In genomic region chr2:54085430-54086087, GRCm38 (mm10) we compare ENCODE assay signal across 8 mouse cellular contexts. TPM values are rescaled to one million over a fixed set of nuclear protein-coding genes. Genes with fewer than 3 reads are reported as not detected.
DNase-seq lines count a peak whose midpoint lies in the region; ATAC-seq and TF ChIP-seq lines count a peak whose summit lies in the region.

Gene Rprm, minus strand, starts transcription at chr2:54085552.

- intact Hi-C loops in heart, postnatal 14 days (cut with DNase I): loop anchor here (2.0 kb wide), 1 partner anchor 755 kb away; no protein-coding TSS in a partner anchor

- no peaks in the 10 kb centered on the region for H3K27me3 ChIP-seq in forebrain, embryonic 16.5 days (replicated peaks; ENCODE audit: control insufficient read depth, insufficient read depth, low read length)
- H3K27me3 ChIP-seq in liver, embryonic 15.5 days: peaks cover 25% of the 10 kb centered on the region
- no peaks in the 10 kb centered on the region; the same call in 1 of the 2 replicates for H3K27me3 ChIP-seq in neural tube, embryonic 15.5 days (replicated peaks)
- H3K27me3 ChIP-seq in testis, adult 2 months (ENCODE audit: control insufficient read depth, insufficient read depth, low read length): no peaks in the 10 kb centered on the region

- no peak for ATAC-seq in CD4-positive, CD25-positive, alpha-beta regulatory T cell, adult 4 months
- ATAC-seq in forebrain, embryonic 16.5 days: peak; percentile 94
- peak; percentile 60 for ATAC-seq in liver, embryonic 15.5 days (ENCODE audit: insufficient read depth)
- peak; percentile 94 for ATAC-seq in neural tube, embryonic 15.5 days (ENCODE audit: low FRiP score)

- peak within 1 kb of the TSS; percentile 73 for H3K9ac ChIP-seq in forebrain, embryonic 16.5 days (replicated peaks; ENCODE audit: low read depth, low read length)
- H3K9ac ChIP-seq in liver, embryonic 15.5 days: no peak within 1 kb of the TSS
- peak within 1 kb of the TSS; percentile 62 for H3K9ac ChIP-seq in neural tube, embryonic 15.5 days (replicated peaks)

- WGBS in forebrain, embryonic 16.5 days: 4% methylated on average over 27 of the region's 27 CpGs
- 5% methylated on average over 27 of the region's 27 CpGs for WGBS in large intestine, adult 2 months
- WGBS in liver, embryonic 15.5 days (ENCODE audit: insufficient replicate concordance): 4% methylated on average over 27 of the region's 27 CpGs
- WGBS in neural tube, embryonic 15.5 days: 5% methylated on average over 27 of the region's 27 CpGs

- peak; percentile 22 for DNase-seq in CD4-positive, CD25-positive, alpha-beta regulatory T cell, adult 2 months (ENCODE audit: low read depth, low spot score)
- DNase-seq in heart, postnatal 14 days: peak; percentile 86 to 91
- peak; percentile 31 for DNase-seq in large intestine, adult 2 months (ENCODE audit: low read depth, low spot score)

- H3K9me3 ChIP-seq in forebrain, embryonic 16.5 days (ENCODE audit: control insufficient read depth, low read length): no peaks in the 10 kb centered on the region
- no peaks in the 10 kb centered on the region for H3K9me3 ChIP-seq in liver, embryonic 15.5 days (replicated peaks)
- no peaks in the 10 kb centered on the region for H3K9me3 ChIP-seq in neural tube, embryonic 15.5 days (replicated peaks)

- TF ChIP-seq POLR2A in testis, adult 2 months (IDR thresholded peaks at IDR 0.05; ENCODE audit: control insufficient read depth, low read depth, low read length): no peak

- peaks cover 14% of the 10 kb centered on the region for H3K4me1 ChIP-seq in forebrain, embryonic 16.5 days (replicated peaks; ENCODE audit: control insufficient read depth, insufficient read depth, low read length)
- H3K4me1 ChIP-seq in liver, embryonic 15.5 days (replicated peaks): peaks cover 10% of the 10 kb centered on the region; the same call in 1 of the 2 replicates
- H3K4me1 ChIP-seq in neural tube, embryonic 15.5 days: peaks cover 22% of the 10 kb centered on the region
- peaks cover 6% of the 10 kb centered on the region for H3K4me1 ChIP-seq in testis, adult 2 months (ENCODE audit: control insufficient read depth, insufficient read depth, low read length)

- H3K4me2 ChIP-seq in forebrain, embryonic 16.5 days (ENCODE audit: low read length): peak within 1 kb of the TSS; percentile 70
- H3K4me2 ChIP-seq in liver, embryonic 15.5 days: peak within 1 kb of the TSS; percentile 63
- peak within 1 kb of the TSS; percentile 92 for H3K4me2 ChIP-seq in neural tube, embryonic 15.5 days

- peak; percentile 72 for TF ChIP-seq CTCF in testis, adult 2 months (IDR thresholded peaks at IDR 0.05; ENCODE audit: control insufficient read depth, insufficient read depth, insufficient replicate concordance, low read depth, low read length)

- H3K4me3 ChIP-seq in forebrain, embryonic 16.5 days (replicated peaks; ENCODE audit: low read length): peak within 1 kb of the TSS; percentile 71
- peak within 1 kb of the TSS; percentile 38 for H3K4me3 ChIP-seq in liver, embryonic 15.5 days (replicated peaks)
- H3K4me3 ChIP-seq in neural tube, embryonic 15.5 days (replicated peaks): peak within 1 kb of the TSS; percentile 62
- peak within 1 kb of the TSS; percentile 19 for H3K4me3 ChIP-seq in testis, adult 2 months (ENCODE audit: control insufficient read depth, low read depth, low read length)

- peak within 1 kb of the TSS; percentile 87 for H3K27ac ChIP-seq in forebrain, embryonic 16.5 days (ENCODE audit: low read length)
- H3K27ac ChIP-seq in liver, embryonic 15.5 days (replicated peaks): no peak within 1 kb of the TSS
- H3K27ac ChIP-seq in neural tube, embryonic 15.5 days (replicated peaks): peak within 1 kb of the TSS; percentile 82
- no peak within 1 kb of the TSS for H3K27ac ChIP-seq in testis, adult 2 months (ENCODE audit: control insufficient read depth, insufficient read depth, low read depth, low read length)

- no peaks in the 10 kb centered on the region for H3K36me3 ChIP-seq in forebrain, embryonic 16.5 days (ENCODE audit: control insufficient read depth, insufficient read depth)
- no peaks in the 10 kb centered on the region for H3K36me3 ChIP-seq in liver, embryonic 15.5 days (replicated peaks)
- no peaks in the 10 kb centered on the region for H3K36me3 ChIP-seq in neural tube, embryonic 15.5 days
- H3K36me3 ChIP-seq in testis, adult 2 months (ENCODE audit: control insufficient read depth, insufficient read depth, low read length): no peaks in the 10 kb centered on the region

RNA-seq across cellular contexts. Expression of gene Rprm, which starts in this region (rescaled TPM):
- polyA plus RNA-seq in CD4-positive, CD25-positive, alpha-beta regulatory T cell, adult 4 months (2017; shearing (Covaris generic)): not detected
- 296 and 310 TPM in 2 replicates for polyA plus RNA-seq in forebrain, embryonic 16.5 days (2015; fragmentation: Nextera tagmentation; extraction: Ambion mirVana)
- total RNA-seq in heart, postnatal 14 days (2021): under 1 TPM in 1 of 2 experiments, not detected in 1; 0.31 TPM
- 0.22 and 0.36 TPM in 2 replicates for polyA plus RNA-seq in large intestine, adult 2 months (2012; rRNA removed)
- 0.08 and 0.15 TPM in 2 replicates for polyA plus RNA-seq in liver, embryonic 15.5 days (2015; fragmentation: Nextera tagmentation; extraction: Ambion mirVana)
- 240 and 247 TPM in 2 replicates for polyA plus RNA-seq in neural tube, embryonic 15.5 days (2015; fragmentation: Nextera tagmentation; extraction: Ambion mirVana)
- 2.3 TPM in 1 of 2 replicates, not detected in the other for polyA plus RNA-seq in testis, adult 2 months (2012; rRNA removed)

Comparison
In these comparisons a context has a peak if more than half of its experiments do, and no peak if none do; other contexts are left out.
1. RNA of gene Rprm (polyA plus RNA-seq): 296 to 310 TPM in forebrain, embryonic 16.5 days and 240 to 247 TPM in neural tube, embryonic 15.5 days; 0.22 to 0.36 TPM in large intestine, adult 2 months, 0.08 to 0.15 TPM in liver, embryonic 15.5 days, not detected in CD4-positive, CD25-positive, alpha-beta regulatory T cell, adult 4 months and 2.3 TPM in testis, adult 2 months; every median in the first group is over 10 times any median in the second.
2. Peak in DNase-seq in heart, postnatal 14 days; RNA of the gene not detected or under 1 TPM.
3. Peak in DNase-seq in large intestine, adult 2 months; RNA of the gene not detected or under 1 TPM.
4. Peak in ATAC-seq, H3K4me3 ChIP-seq and H3K4me2 ChIP-seq in liver, embryonic 15.5 days; RNA of the gene not detected or under 1 TPM.
5. DNase-seq: peak in every context shown above with its lines; median percentile 88 in heart, postnatal 14 days; 31 in large intestine, adult 2 months; 22 in CD4-positive, CD25-positive, alpha-beta regulatory T cell, adult 2 months.
6. H3K27ac ChIP-seq: peak in forebrain, embryonic 16.5 days (single experiment) and neural tube, embryonic 15.5 days (single experiment); none in liver, embryonic 15.5 days (single experiment) and testis, adult 2 months (single experiment).
7. H3K4me3 ChIP-seq: peak in every context shown above with its lines; median percentile 71 in forebrain, embryonic 16.5 days; 62 in neural tube, embryonic 15.5 days; 38 in liver, embryonic 15.5 days; 19 in testis, adult 2 months.
8. Peak in every context shown above with its lines, with median percentiles within 50 percentile points of each other: H3K4me2 ChIP-seq.